Mouse (Mus musculus) limb, embryonic 14.5 days (tissue): ENCODE data around the gene Kremen2. TPM values are rescaled to one million over a fixed set of nuclear protein-coding genes. Genes with fewer than 3 reads are reported as not detected.

Experiments
- ATAC-seq: fragments of 200-750 bp; cut with Nextera tagmentation; 2 replicates; pipeline ENCODE4 v1.8.0; 2017; ENCODE audit warnings: low read depth, moderate number of reproducible peaks, moderate TSS enrichment; ENCODE audit not compliant: low FRiP score
- DNase-seq: peaks from one replicate; pipeline ENCODE4 v3.0.0-alpha.2; 2015; ENCODE audit warnings: low spot score
- H3K27ac ChIP-seq: fragments of 300-500 bp; sonication (generic); replicated peaks from 2 replicates; pipeline ENCODE4 v1.5.1; 2014; ENCODE audit warnings: low read depth, mild to moderate bottlenecking, low read length, moderate library complexity, mixed read lengths
- H3K27me3 ChIP-seq: fragments of 300-500 bp; sonication (generic); 2 replicates; pipeline ENCODE4 v1.6.1; 2014; ENCODE audit warnings: low read length, mixed read lengths; ENCODE audit not compliant: control insufficient read depth, insufficient read depth
- H3K36me3 ChIP-seq: fragments of 300-500 bp; sonication (generic); 2 replicates; pipeline ENCODE4 v1.6.1; 2014; ENCODE audit warnings: mild to moderate bottlenecking, low read length, moderate library complexity, mixed read lengths; ENCODE audit not compliant: control insufficient read depth, insufficient read depth
- H3K4me1 ChIP-seq: fragments of 300-500 bp; sonication (generic); 2 replicates; pipeline ENCODE4 v1.6.1; 2014; ENCODE audit warnings: antibody characterized with exemption, low read length, mixed read lengths; ENCODE audit not compliant: control insufficient read depth, insufficient read depth
- H3K4me2 ChIP-seq: fragments of 300-500 bp; sonication (generic); replicated peaks from 2 replicates; pipeline ENCODE4 v1.6.1; 2014; ENCODE audit warnings: low read depth, mild to moderate bottlenecking, low read length, moderate library complexity; ENCODE audit not compliant: severe bottlenecking
- H3K4me3 ChIP-seq: fragments of 300-500 bp; sonication (generic); replicated peaks from 2 replicates; pipeline ENCODE4 v1.5.1; 2014; ENCODE audit warnings: low read length
- H3K9ac ChIP-seq: fragments of 300-500 bp; sonication (generic); 2 replicates; pipeline ENCODE4 v1.6.1; 2014; ENCODE audit warnings: mild to moderate bottlenecking, low read depth, low read length, moderate library complexity; ENCODE audit not compliant: severe bottlenecking
- H3K9me3 ChIP-seq: fragments of 300-500 bp; sonication (generic); 2 replicates; pipeline ENCODE4 v1.6.1; 2016; ENCODE audit warnings: low read length; ENCODE audit not compliant: control insufficient read depth
- POLR2A ChIP-seq: fragments of 200-500 bp; IDR thresholded peaks from 2 replicates; pipeline ENCODE4 v1.8.0; 2012; ENCODE audit warnings: inconsistent platforms, mild to moderate bottlenecking, moderate library complexity, borderline replicate concordance; ENCODE audit not compliant: insufficient read depth, insufficient read length; ENCODE audit errors: extremely low read depth
- WGBS: fragments of 180-500 bp; shearing (Covaris S2); extraction: QIAGEN DNeasy Blood & Tissue Kit; methylation state at CpG from one replicate; pipeline ENCODE4 v1.1.7; 2014; 5-methylcytosine and 5-hydroxymethylcytosine counted together
- polyA plus RNA-seq, 2 experiments: library from polyadenylated mRNA; depleted of rRNA in 1 of 2; stranded (reverse) in 1 of 2; unstranded in 1 of 2; fragments of >200 nt; fragmentation: Nextera tagmentation in 1 of 2; extraction: Ambion mirVana in 1 of 2; gene quantifications; 2 replicates each; pipeline versions ENCODE4 v1.2.1 to v1.2.3; 2012 to 2014

Gene Kremen2
- polyA plus RNA-seq, 2 experiments: 40.1 to 42.4 TPM

- H3K4me1 ChIP-seq: peaks cover 21% of the 10 kb centered on the region
- 11% methylated on average over 13 of the region's 13 CpGs for WGBS
- DNase-seq (no peak), ATAC-seq (peak; percentile 56)
- H3K9me3 ChIP-seq: no peaks in the 10 kb centered on the region
- no peak for TF ChIP-seq POLR2A
- H3K36me3 ChIP-seq: no peaks in the 10 kb centered on the region
- peak within 1 kb of the TSS; percentile 66 for H3K9ac ChIP-seq
- peak within 1 kb of the TSS; percentile 98 for H3K4me2 ChIP-seq
- peaks cover 69% of the 10 kb centered on the region for H3K27me3 ChIP-seq
- peak within 1 kb of the TSS; percentile 62 for H3K4me3 ChIP-seq
- H3K27ac ChIP-seq: no peak within 1 kb of the TSS
Observed at GRCm38 (mm10) chr17:23740598-23741021, 5.0 kb downstream of the Kremen2 start, which contains the start of gene Paqr4. Gene Paqr4, minus strand, starts transcription at chr17:23740867.

GRCm38 (mm10) chr17:23740136-23740584 lies 5.5 kb downstream of the Kremen2 start:
- Histone ChIP-seq H3K27ac (no peak overlapping the region), H3K4me1 (peaks cover 19% of the 10 kb centered on the region), H3K4me3 (peak overlapping the region; percentile 62), H3K27me3 (peaks cover 65% of the 10 kb centered on the region), H3K4me2 (peak overlapping the region; percentile 98), H3K36me3 (no peaks in the 10 kb centered on the region), H3K9ac (peak overlapping the region; percentile 66), H3K9me3 (no peaks in the 10 kb centered on the region)
- under 1% methylated on average over 36 of the region's 46 CpGs for WGBS
- TF ChIP-seq POLR2A: 0 out of 2 replicates have a peak, but pooled peaks have one; percentile 31
- peak; percentile 88 for ATAC-seq
- DNase-seq: peak; percentile 87

GRCm38 (mm10) chr17:23739202-23740135 lies 6.2 kb downstream of the Kremen2 start:
- ATAC-seq: peak; percentile 27; the same call in 1 of the 2 replicates
- peak overlapping the region; percentile 98 for H3K4me2 ChIP-seq
- no peaks in the 10 kb centered on the region for H3K9me3 ChIP-seq
- peak overlapping the region; percentile 66 for H3K9ac ChIP-seq
- H3K36me3 ChIP-seq: 0 out of 2 replicates have a peak, but pooled peaks cover 2% of the 10 kb centered on the region
- DNase-seq: no peak
- H3K4me1 ChIP-seq: peaks cover 19% of the 10 kb centered on the region
- H3K4me3 ChIP-seq: peak overlapping the region; percentile 62
- TF ChIP-seq POLR2A: no peak
- H3K27ac ChIP-seq: no peak overlapping the region
- peaks cover 58% of the 10 kb centered on the region for H3K27me3 ChIP-seq
- 3% methylated on average over 35 of the region's 48 CpGs for WGBS

GRCm38 (mm10) chr17:23738836-23739201 lies 6.8 kb downstream of the Kremen2 start:
- ATAC-seq (no peak), DNase-seq (no peak)
- H3K27ac ChIP-seq: no peak overlapping the region
- 26% methylated on average over 2 of the region's 2 CpGs for WGBS
- H3K4me1 ChIP-seq: peaks cover 19% of the 10 kb centered on the region
- H3K9me3 ChIP-seq: no peaks in the 10 kb centered on the region
- peaks cover 53% of the 10 kb centered on the region for H3K27me3 ChIP-seq
- 0 out of 2 replicates have a peak, but pooled peaks cover 7% of the 10 kb centered on the region for H3K36me3 ChIP-seq
- TF ChIP-seq POLR2A: no peak
- peak overlapping the region; percentile 8; the same call in 1 of the 2 replicates for H3K4me3 ChIP-seq
- peak overlapping the region; percentile 98 for H3K4me2 ChIP-seq
- no peak overlapping the region for H3K9ac ChIP-seq
